Mouse (Mus musculus) MEL (cell line): Measurements from ENCODE around the gene Htt. TPM values are rescaled to one million over a fixed set of nuclear protein-coding genes. Genes with fewer than 3 reads are reported as not detected.
A peak's percentile ranks its signal among the peaks of the same experiment; 100 is the strongest.

Experiments
- DNase-seq: peaks from one replicate; pipeline ENCODE4 v3.0.0; 2011; ENCODE audit warnings: low read depth, low spot score
- H3K27ac ChIP-seq: 2 replicates; pipeline ENCODE4 v1.5.1; 2012; ENCODE audit warnings: low read depth, mild to moderate bottlenecking, control low read depth, low read length, moderate library complexity; ENCODE audit not compliant: control insufficient read depth
- H3K27me3 ChIP-seq, 2 experiments: fragments of 150-350 bp in 1 of 2; sonication (generic) in 1 of 2; 2 replicates each; pipeline ENCODE4 v1.6.1; 2012; ENCODE audit warnings: low read length in 2 of 2, mild to moderate bottlenecking in 2 of 2, improper control_type of control experiment in 1 of 2, moderate library complexity in 1 of 2; ENCODE audit not compliant: insufficient read depth in 2 of 2, control insufficient read depth in 1 of 2
- H3K36me3 ChIP-seq, 2 experiments: 2 replicates each; pipeline ENCODE4 v1.6.1; 2012 to 2014; ENCODE audit warnings: low read length in 2 of 2, improper control_type of control experiment in 1 of 2, inconsistent platforms in 1 of 2, mild to moderate bottlenecking in 1 of 2; ENCODE audit not compliant: insufficient read depth in 2 of 2, control insufficient read depth in 1 of 2
- H3K4me1 ChIP-seq, 2 experiments: fragments of 150-350 bp in 1 of 2; sonication (generic) in 1 of 2; 2 replicates each; pipeline ENCODE4 v1.6.1; 2012; ENCODE audit warnings: low read length in 2 of 2, improper control_type of control experiment in 1 of 2, mild to moderate bottlenecking in 1 of 2; ENCODE audit not compliant: insufficient read depth in 2 of 2, control insufficient read depth in 1 of 2
- H3K4me3 ChIP-seq, 2 experiments: fragments of 150-350 bp in 1 of 2; sonication (generic) in 1 of 2; 2 replicates each; pipeline ENCODE4 v1.5.1; 2012; ENCODE audit warnings: low read depth in 2 of 2, low read length in 2 of 2, mild to moderate bottlenecking in 2 of 2, moderate library complexity in 2 of 2, control low read depth in 1 of 2, improper control_type of control experiment in 1 of 2; ENCODE audit not compliant: control insufficient read depth in 1 of 2, insufficient read depth in 1 of 2
- H3K79me2 ChIP-seq: 2 replicates; pipeline ENCODE4 v1.6.1; 2012; ENCODE audit warnings: mild to moderate bottlenecking, low read length, moderate library complexity; ENCODE audit not compliant: control insufficient read depth, poor library complexity, insufficient read depth
- H3K9ac ChIP-seq: 2 replicates; pipeline ENCODE4 v1.6.1; 2012; ENCODE audit warnings: low read depth, mild to moderate bottlenecking, control low read depth, low read length, moderate library complexity; ENCODE audit not compliant: control insufficient read depth, poor library complexity, severe bottlenecking
- H3K9me3 ChIP-seq: fragments of 150-350 bp; sonication (generic); replicated peaks from 2 replicates; pipeline ENCODE4 v1.6.1; 2012; ENCODE audit warnings: mild to moderate bottlenecking, low read length, improper control_type of control experiment, moderate library complexity; ENCODE audit not compliant: insufficient read depth
- BHLHE40 ChIP-seq: IDR thresholded peaks from 2 replicates; pipeline ENCODE4 v1.6.1; 2012; ENCODE audit warnings: low read depth, mild to moderate bottlenecking, inconsistent platforms, low read length, improper control_type of control experiment, borderline replicate concordance
- CHD1 ChIP-seq: IDR thresholded peaks from 2 replicates; pipeline ENCODE4 v1.6.1; 2012; ENCODE audit warnings: low read depth, mild to moderate bottlenecking, inconsistent platforms, low read length, improper control_type of control experiment
- CTCF ChIP-seq, 3 experiments: IDR thresholded peaks in 2 of 3; conservative IDR thresholded peaks in 1 of 3; 2 replicates each; pipeline ENCODE4 v1.5.1; 2011 to 2012; ENCODE audit warnings: low read length in 3 of 3, low read depth in 2 of 3, mild to moderate bottlenecking in 2 of 3, improper control_type of control experiment in 1 of 3, inconsistent platforms in 1 of 3, mixed read lengths in 1 of 3, moderate library complexity in 1 of 3; ENCODE audit not compliant: control insufficient read depth in 1 of 3, insufficient read depth in 1 of 3, poor library complexity in 1 of 3, severe bottlenecking in 1 of 3
- E2F4 ChIP-seq: IDR thresholded peaks from 2 replicates; pipeline ENCODE4 v1.6.1; 2011; ENCODE audit warnings: low read depth, low read length, improper control_type of control experiment, borderline replicate concordance
- ELF1 ChIP-seq: IDR thresholded peaks from 2 replicates; pipeline ENCODE4 v1.6.1; 2014; ENCODE audit warnings: low read depth, mild to moderate bottlenecking, inconsistent platforms, low read length, improper control_type of control experiment, moderate library complexity
- EP300 ChIP-seq, 2 experiments: IDR thresholded peaks; 2 replicates each; pipeline ENCODE4 v1.6.1; 2011; ENCODE audit warnings: improper control_type of control experiment in 2 of 2, low read length in 2 of 2, low read depth in 1 of 2, mild to moderate bottlenecking in 1 of 2
- ETS1 ChIP-seq: IDR thresholded peaks from 2 replicates; pipeline ENCODE4 v1.6.1; 2012; ENCODE audit warnings: low read depth, mild to moderate bottlenecking, inconsistent platforms, low read length, improper control_type of control experiment, moderate library complexity
- HCFC1 ChIP-seq: IDR thresholded peaks from 2 replicates; pipeline ENCODE4 v1.6.1; 2012; ENCODE audit warnings: low read depth, mild to moderate bottlenecking, inconsistent platforms, low read length, improper control_type of control experiment, moderate library complexity
- KAT2A ChIP-seq: conservative IDR thresholded peaks from 2 replicates; pipeline ENCODE4 v1.6.1; 2012; ENCODE audit warnings: low read depth, low read length, improper control_type of control experiment, inconsistent platforms
- MAX ChIP-seq: IDR thresholded peaks from 2 replicates; pipeline ENCODE4 v1.6.1; 2011; ENCODE audit warnings: low read length, improper control_type of control experiment
- MXI1 ChIP-seq: IDR thresholded peaks from 2 replicates; pipeline ENCODE4 v1.6.1; 2011; ENCODE audit warnings: mild to moderate bottlenecking, low read depth, low read length, improper control_type of control experiment
- MYB ChIP-seq: IDR thresholded peaks from 2 replicates; pipeline ENCODE4 v1.6.1; 2011; ENCODE audit warnings: mild to moderate bottlenecking, low read depth, low read length, improper control_type of control experiment
- MYC ChIP-seq: IDR thresholded peaks from 2 replicates; pipeline ENCODE4 v1.6.1; 2011; ENCODE audit warnings: low read depth, mild to moderate bottlenecking, low read length, improper control_type of control experiment, moderate library complexity
- NELFE ChIP-seq: IDR thresholded peaks from 2 replicates; pipeline ENCODE4 v1.6.1; 2011; ENCODE audit warnings: low read depth, low read length, improper control_type of control experiment
- POLR2A ChIP-seq, 2 experiments: IDR thresholded peaks; 2 replicates each; pipeline ENCODE4 v1.6.1; 2011 to 2012; ENCODE audit warnings: low read length in 2 of 2, mild to moderate bottlenecking in 2 of 2, control low read depth in 1 of 2, improper control_type of control experiment in 1 of 2, low read depth in 1 of 2, moderate library complexity in 1 of 2; ENCODE audit not compliant: control insufficient read depth in 1 of 2, insufficient read depth in 1 of 2, poor library complexity in 1 of 2
- POLR2AphosphoS2 ChIP-seq: IDR thresholded peaks from 2 replicates; pipeline ENCODE4 v1.6.1; 2011; ENCODE audit warnings: low read length, improper control_type of control experiment
- RAD21 ChIP-seq: IDR thresholded peaks from 2 replicates; pipeline ENCODE4 v1.6.1; 2011; ENCODE audit warnings: mild to moderate bottlenecking, low read depth, low read length, improper control_type of control experiment
- RCOR1 ChIP-seq: IDR thresholded peaks from 2 replicates; pipeline ENCODE4 v1.6.1; 2012; ENCODE audit warnings: low read depth, mild to moderate bottlenecking, inconsistent platforms, low read length, improper control_type of control experiment
- SIN3A ChIP-seq: IDR thresholded peaks from 2 replicates; pipeline ENCODE4 v1.6.1; 2012; ENCODE audit warnings: low read length, improper control_type of control experiment, inconsistent platforms
- SMC3 ChIP-seq: IDR thresholded peaks from 2 replicates; pipeline ENCODE4 v1.6.1; 2011; ENCODE audit warnings: low read depth, low read length, improper control_type of control experiment
- TAL1 ChIP-seq: IDR thresholded peaks from 2 replicates; pipeline ENCODE4 v1.6.1; 2012; ENCODE audit warnings: mild to moderate bottlenecking, inconsistent platforms, low read length, moderate library complexity, mixed read lengths
- TBP ChIP-seq: IDR thresholded peaks from 2 replicates; pipeline ENCODE4 v1.8.0; 2011; ENCODE audit warnings: low read depth, low read length, improper control_type of control experiment
- USF2 ChIP-seq, 2 experiments: IDR thresholded peaks; 2 replicates each; pipeline ENCODE4 v1.6.1; 2011 to 2012; ENCODE audit warnings: improper control_type of control experiment in 2 of 2, low read length in 2 of 2, borderline replicate concordance in 1 of 2, inconsistent platforms in 1 of 2, low read depth in 1 of 2, mild to moderate bottlenecking in 1 of 2; ENCODE audit not compliant: insufficient read depth in 1 of 2
- ZC3H11A ChIP-seq: IDR thresholded peaks from 2 replicates; pipeline ENCODE4 v1.6.1; 2012; ENCODE audit warnings: low read depth, mild to moderate bottlenecking, inconsistent platforms, low read length, improper control_type of control experiment
- ZMIZ1 ChIP-seq: IDR thresholded peaks from 2 replicates; pipeline ENCODE4 v1.6.1; 2012; ENCODE audit warnings: low read depth, mild to moderate bottlenecking, inconsistent platforms, low read length, improper control_type of control experiment, moderate library complexity
- ZNF384 ChIP-seq: IDR thresholded peaks from 2 replicates; pipeline ENCODE4 v1.6.1; 2012; ENCODE audit warnings: low read depth, mild to moderate bottlenecking, inconsistent platforms, low read length, improper control_type of control experiment
- polyA plus RNA-seq, 2 experiments: library from polyadenylated mRNA; stranded (reverse) in 1 of 2; unstranded in 1 of 2; fragments of >175 nt in 1 of 2; fragments of >200 nt in 1 of 2; gene quantifications; 2 replicates each; pipeline versions ENCODE4 v1.2.1 to v1.2.4; 2012; ENCODE audit warnings: low replicate concordance in 2 of 2, low read depth in 1 of 2; ENCODE audit not compliant: insufficient read length in 2 of 2, insufficient read depth in 1 of 2, missing spikeins in 1 of 2
- total RNA-seq: library from RNA; depleted of rRNA; stranded (reverse); fragments of 300-350 nt; gene quantifications from 2 replicates; pipeline ENCODE4 v1.2.3, GENCODE M21; 2012

Htt gene
- total and polyA plus RNA-seq, 3 experiments: 27.0 to 33.0 TPM; not detected in 1

GRCm38 (mm10) chr5:34915801-34916200 lies 154.3 kb downstream of the Htt start:
- Histone ChIP-seq H3K4me1 (peaks cover 13 to 17% of the 10 kb centered on the region in 2 experiments), H3K79me2 (no peaks in the 10 kb centered on the region), H3K4me3 (no peak overlapping the region), H3K36me3 (peaks cover 0 to 16% of the 10 kb centered on the region in 2 experiments), H3K27me3 (no peaks in the 10 kb centered on the region), H3K9ac (no peak overlapping the region), H3K27ac (no peak overlapping the region), H3K9me3 (no peaks in the 10 kb centered on the region)
- DNase-seq: peak; percentile 88
- 0 out of 2 replicates have a peak, but pooled peaks have one; percentile 30 for TF ChIP-seq TBP
- peak; percentile 99 for TF ChIP-seq SMC3
- TF ChIP-seq SIN3A: peak; percentile 42; the same call in 1 of the 2 replicates
- no peak for TF ChIP-seq NELFE
- peak; percentile 99 to 100 (median 99) for TF ChIP-seq CTCF (IDR thresholded peaks at IDR 0.05 in 2 of 3, conservative IDR thresholded peaks at IDR 0.05 in 1 of 3; ENCODE audit: control insufficient read depth in 1 of 3, insufficient read depth in 1 of 3, low read depth in 2 of 3, low read length in 3 of 3, poor library complexity in 1 of 3, severe bottlenecking in 1 of 3)
- 0 out of 2 replicates have a peak, but pooled peaks have one; percentile 24 for TF ChIP-seq HCFC1
- no peak for TF ChIP-seq CHD1
- peak; percentile 98 for TF ChIP-seq ZC3H11A
- TF ChIP-seq MYB: no peak
- peak; percentile 99 for TF ChIP-seq RAD21
- TF ChIP-seq MYC: peak; percentile 67; the same call in 1 of the 2 replicates
- no peak for TF ChIP-seq MXI1
- no peak for TF ChIP-seq USF2 (IDR thresholded peaks at IDR 0.05; ENCODE audit: borderline replicate concordance in 1 of 2, insufficient read depth in 1 of 2, low read depth in 1 of 2, low read length in 2 of 2)
- peak; percentile 43; the same call in 1 of the 2 replicates for TF ChIP-seq ELF1
- TF ChIP-seq POLR2A (IDR thresholded peaks at IDR 0.05; ENCODE audit: control insufficient read depth in 1 of 2, insufficient read depth in 1 of 2, low read depth in 1 of 2, low read length in 2 of 2, poor library complexity in 1 of 2): no peak

DNA sequence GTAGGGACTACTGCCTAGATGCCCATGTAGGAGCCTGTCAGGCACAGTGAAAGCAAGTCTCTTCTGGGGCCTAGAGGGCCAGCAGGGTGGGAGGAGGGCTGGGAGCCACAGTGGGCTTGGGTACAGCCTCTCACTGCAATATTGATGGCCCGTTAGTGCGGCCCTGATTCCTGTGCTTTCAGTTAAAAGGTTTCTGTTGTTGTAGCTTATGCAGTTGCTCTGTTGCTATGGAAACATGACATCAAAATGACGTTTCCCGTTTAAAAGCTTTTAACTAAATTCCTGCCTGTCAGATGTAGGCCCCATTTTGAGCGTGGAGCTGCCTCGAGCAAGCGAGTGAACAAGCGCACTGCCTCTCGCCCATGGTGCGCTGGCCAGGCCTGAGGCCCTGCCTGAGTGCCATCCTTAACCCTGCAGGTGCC lies 155.7 kb downstream of the Htt start:
- no peak overlapping the region for H3K27ac ChIP-seq
- H3K79me2 ChIP-seq: no peaks in the 10 kb centered on the region
- H3K9me3 ChIP-seq: no peaks in the 10 kb centered on the region
- DNase-seq: no peak
- H3K4me3 ChIP-seq: no peak overlapping the region
- H3K9ac ChIP-seq: no peak overlapping the region
- H3K36me3 ChIP-seq: peaks cover 0 to 16% of the 10 kb centered on the region in 2 experiments; a peak in 2 of 4 replicates
- peaks cover 13 to 17% of the 10 kb centered on the region in 2 experiments for H3K4me1 ChIP-seq
- H3K27me3 ChIP-seq: no peaks in the 10 kb centered on the region
- TF ChIP-seq ZNF384 (no peak), MYC (no peak), POLR2AphosphoS2 (no peak), USF2 (IDR thresholded peaks at IDR 0.05; ENCODE audit: borderline replicate concordance in 1 of 2, insufficient read depth in 1 of 2, low read depth in 1 of 2, low read length in 2 of 2) (no peak), POLR2A (IDR thresholded peaks at IDR 0.05; ENCODE audit: control insufficient read depth in 1 of 2, insufficient read depth in 1 of 2, low read depth in 1 of 2, low read length in 2 of 2, poor library complexity in 1 of 2) (no peak), MAX (no peak), ZC3H11A (no peak), E2F4 (no peak), KAT2A (no peak), ZMIZ1 (no peak), BHLHE40 (no peak), TBP (no peak), CHD1 (no peak), EP300 (IDR thresholded peaks at IDR 0.05; ENCODE audit: low read depth in 1 of 2, low read length in 2 of 2) (no peak), RCOR1 (no peak), TAL1 (no peak), ETS1 (no peak)
